Mouse (Mus musculus): ENCODE results near the gene Amn.

DNA sequence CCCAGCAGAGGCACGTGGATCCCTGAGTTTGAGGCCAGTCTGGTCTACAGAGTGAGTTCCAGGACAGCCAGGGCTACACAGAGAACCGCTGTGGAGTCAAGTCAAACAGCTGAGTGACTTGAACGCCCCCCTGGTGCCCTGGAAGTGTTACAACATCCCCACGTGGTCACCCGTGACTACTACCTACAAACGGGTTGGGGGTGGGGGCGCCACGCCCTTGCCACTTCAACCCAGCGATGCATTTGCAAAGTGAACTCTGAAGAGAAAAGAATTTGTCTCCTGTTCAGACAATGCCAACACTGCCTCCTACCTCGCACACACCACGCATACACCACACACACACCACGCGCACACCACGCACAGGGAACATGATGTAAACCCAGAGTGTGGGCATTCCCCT is 39.0 kb downstream of the Amn start:
- no peak for TF ChIP-seq CTCF (IDR thresholded peaks at IDR 0.05; ENCODE audit: low read depth, low read length)
- TF ChIP-seq POLR2A (IDR thresholded peaks at IDR 0.05; ENCODE audit: extremely low read depth, insufficient read depth, low read length) = no peak
